Mouse (Mus musculus) hindbrain, postnatal 0 days (tissue): ENCODE data around the gene Rnf135. TPM values are rescaled to one million over a fixed set of nuclear protein-coding genes. Genes with fewer than 3 reads are reported as not detected.

Source experiments
- ATAC-seq: fragments of 200-750 bp; cut with Nextera tagmentation; 2 replicates; pipeline ENCODE4 v1.8.0; 2017; ENCODE audit warnings: mild to moderate bottlenecking, moderate TSS enrichment, moderate library complexity
- DNase-seq: peaks from one replicate; pipeline ENCODE4 v3.0.0-alpha.2; 2015; ENCODE audit warnings: low spot score
- H3K27ac ChIP-seq: fragments of 300-500 bp; sonication (generic); 2 replicates; pipeline ENCODE4 v1.5.1; 2014; ENCODE audit warnings: mild to moderate bottlenecking
- H3K27me3 ChIP-seq: fragments of 300-500 bp; sonication (generic); 2 replicates; pipeline ENCODE4 v1.6.1; 2014; ENCODE audit warnings: low read length, mixed read lengths; ENCODE audit not compliant: insufficient read depth
- H3K36me3 ChIP-seq: fragments of 300-500 bp; sonication (generic); 2 replicates; pipeline ENCODE4 v1.6.1; 2014; ENCODE audit warnings: low read length, mixed read lengths; ENCODE audit not compliant: insufficient read depth
- H3K4me1 ChIP-seq: fragments of 300-500 bp; sonication (generic); 2 replicates; pipeline ENCODE4 v1.6.1; 2014; ENCODE audit warnings: antibody characterized with exemption, low read length, mixed read lengths; ENCODE audit not compliant: insufficient read depth
- H3K4me2 ChIP-seq: fragments of 300-500 bp; sonication (generic); 2 replicates; pipeline ENCODE4 v1.6.1; 2014; ENCODE audit warnings: low read depth, mild to moderate bottlenecking, low read length, moderate library complexity, mixed read lengths
- H3K4me3 ChIP-seq: fragments of 300-500 bp; sonication (generic); 2 replicates; pipeline ENCODE4 v1.5.1; 2014; ENCODE audit warnings: low read length
- H3K9ac ChIP-seq: fragments of 300-500 bp; sonication (generic); replicated peaks from 2 replicates; pipeline ENCODE4 v1.6.1; 2014; ENCODE audit warnings: mild to moderate bottlenecking, low read length, moderate library complexity, mixed read lengths
- H3K9me3 ChIP-seq: fragments of 300-500 bp; sonication (generic); 2 replicates; pipeline ENCODE4 v1.6.1; 2016; ENCODE audit warnings: low read length, mixed read lengths
- CTCF ChIP-seq: IDR thresholded peaks from 2 replicates; pipeline ENCODE4 v1.5.1; 2016; ENCODE audit warnings: antibody characterized with exemption, control low read depth, low read depth
- WGBS: fragments of 180-500 bp; shearing (Covaris S2); extraction: QIAGEN DNeasy Blood & Tissue Kit; methylation state at CpG from one replicate; pipeline ENCODE4 v1.1.7; 2014; 5-methylcytosine and 5-hydroxymethylcytosine counted together
- polyA plus RNA-seq: library from polyadenylated mRNA; unstranded; fragments of >200 nt; fragmentation: Nextera tagmentation; extraction: Ambion mirVana; gene quantifications from 2 replicates; pipeline ENCODE4 v1.2.1, GENCODE M21; 2015
- total RNA-seq: library from RNA; depleted of rRNA; stranded (reverse); fragments of >200 nt; gene quantifications from 2 replicates; pipeline ENCODE4 v1.2.3, GENCODE M21; 2014

Rnf135 gene
- total and polyA plus RNA-seq, 2 experiments from 2014 or later = 4.7 to 5.0 TPM

DNA sequence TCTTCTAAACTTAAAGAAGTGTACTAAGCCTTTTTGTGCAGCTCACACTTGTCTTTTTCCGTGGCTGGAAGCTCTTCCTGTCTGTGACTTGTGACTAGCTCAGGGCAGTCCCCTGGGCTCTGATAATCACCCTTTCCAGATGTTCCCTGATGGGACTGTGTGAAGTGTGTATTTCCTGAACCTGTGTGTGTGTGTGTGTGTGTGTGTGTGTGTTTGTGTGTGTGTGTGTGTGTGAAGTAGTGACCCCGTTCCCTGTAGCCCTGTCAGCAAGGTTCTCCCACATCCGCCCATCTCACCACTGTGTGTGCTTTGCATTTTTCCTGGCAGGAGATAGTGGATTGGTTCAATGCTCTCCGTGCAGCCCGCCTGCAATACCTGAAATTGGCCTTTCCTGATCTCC is 13.3 kb upstream of the Rnf135 start:
- no peaks in the 10 kb centered on the region for H3K27me3 ChIP-seq
- no peak overlapping the region for H3K4me3 ChIP-seq
- no peaks in the 10 kb centered on the region for H3K9me3 ChIP-seq
- no peak for TF ChIP-seq CTCF
- ATAC-seq (no peak), DNase-seq (no peak)
- no peaks in the 10 kb centered on the region for H3K36me3 ChIP-seq
- H3K4me1 ChIP-seq = no peaks in the 10 kb centered on the region
- H3K4me2 ChIP-seq = no peak overlapping the region
- no peak overlapping the region for H3K27ac ChIP-seq
- H3K9ac ChIP-seq = no peak overlapping the region
- 76% methylated on average over 5 of the region's 5 CpGs for WGBS

DNA sequence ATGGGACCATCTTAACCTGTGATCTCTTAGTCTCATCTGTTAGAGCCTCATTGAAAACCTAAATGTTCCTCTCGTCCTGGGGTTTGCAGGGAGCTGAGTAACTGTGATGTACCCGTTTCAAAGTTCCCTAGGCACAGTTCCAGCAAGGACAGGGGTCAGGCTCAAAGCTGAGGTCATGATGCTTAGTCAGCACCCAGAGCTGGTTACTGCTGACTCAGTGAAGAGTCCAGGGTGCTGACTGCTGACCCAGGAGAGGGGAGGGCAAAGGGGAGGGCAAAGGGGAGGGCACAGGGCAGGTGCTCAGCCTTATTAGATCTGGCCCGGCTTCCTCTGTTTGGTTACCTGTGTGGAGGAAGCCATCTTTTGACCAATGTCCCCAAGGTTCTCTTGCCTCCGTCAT is 11.8 kb upstream of the Rnf135 start:
- ATAC-seq (no peak), DNase-seq (no peak)
- no peak overlapping the region for H3K9ac ChIP-seq
- WGBS = 64% methylated on average over 4 of the region's 4 CpGs
- H3K4me3 ChIP-seq = no peak overlapping the region
- H3K27ac ChIP-seq = no peak overlapping the region
- no peaks in the 10 kb centered on the region for H3K9me3 ChIP-seq
- H3K4me1 ChIP-seq = no peaks in the 10 kb centered on the region
- no peak for TF ChIP-seq CTCF
- H3K36me3 ChIP-seq = no peaks in the 10 kb centered on the region
- H3K27me3 ChIP-seq = no peaks in the 10 kb centered on the region
- H3K4me2 ChIP-seq = no peak overlapping the region

DNA sequence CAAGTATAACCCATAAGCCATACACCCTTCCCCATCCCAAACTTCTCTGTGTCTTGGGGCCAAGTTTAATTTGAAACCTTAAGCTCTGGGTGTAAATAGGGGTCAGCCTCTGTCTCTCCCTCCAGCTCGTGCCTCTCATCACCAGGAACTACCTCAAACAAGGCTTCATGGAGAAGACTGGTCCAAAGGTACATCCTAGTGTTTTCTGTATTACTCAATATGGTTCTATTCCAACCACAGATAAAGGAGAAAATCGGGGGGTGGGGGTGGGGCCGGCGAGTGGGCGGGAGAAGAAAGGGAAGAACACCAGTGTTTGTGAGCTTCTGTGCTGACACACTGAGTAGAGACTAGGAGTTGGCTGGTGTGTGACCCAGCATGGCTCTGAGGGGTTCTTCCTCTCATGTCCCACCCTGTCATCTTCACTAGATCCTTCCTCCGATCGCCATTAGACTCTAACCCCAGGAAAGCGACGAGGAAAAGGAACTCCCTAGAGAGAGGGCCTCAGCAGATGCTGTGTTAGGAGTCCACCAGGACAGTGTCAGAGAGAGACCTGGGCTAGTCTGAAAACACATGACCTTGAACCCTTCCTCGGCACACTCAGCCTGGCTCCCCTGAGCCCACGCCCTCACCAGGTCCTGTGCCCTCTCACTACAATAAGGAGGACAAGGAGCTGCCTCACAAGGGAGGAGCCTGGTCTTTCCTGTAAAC is 9.5 kb upstream of the Rnf135 start:
- H3K27me3 ChIP-seq = no peaks in the 10 kb centered on the region
- H3K4me3 ChIP-seq = no peak overlapping the region
- H3K4me2 ChIP-seq = no peak overlapping the region
- H3K36me3 ChIP-seq = no peaks in the 10 kb centered on the region
- DNase-seq (no peak), ATAC-seq (no peak)
- H3K4me1 ChIP-seq = no peaks in the 10 kb centered on the region
- no peak for TF ChIP-seq CTCF
- WGBS = 83% methylated on average over 11 of the region's 11 CpGs
- H3K9me3 ChIP-seq = no peaks in the 10 kb centered on the region
- H3K27ac ChIP-seq = no peak overlapping the region
- H3K9ac ChIP-seq = no peak overlapping the region

DNA sequence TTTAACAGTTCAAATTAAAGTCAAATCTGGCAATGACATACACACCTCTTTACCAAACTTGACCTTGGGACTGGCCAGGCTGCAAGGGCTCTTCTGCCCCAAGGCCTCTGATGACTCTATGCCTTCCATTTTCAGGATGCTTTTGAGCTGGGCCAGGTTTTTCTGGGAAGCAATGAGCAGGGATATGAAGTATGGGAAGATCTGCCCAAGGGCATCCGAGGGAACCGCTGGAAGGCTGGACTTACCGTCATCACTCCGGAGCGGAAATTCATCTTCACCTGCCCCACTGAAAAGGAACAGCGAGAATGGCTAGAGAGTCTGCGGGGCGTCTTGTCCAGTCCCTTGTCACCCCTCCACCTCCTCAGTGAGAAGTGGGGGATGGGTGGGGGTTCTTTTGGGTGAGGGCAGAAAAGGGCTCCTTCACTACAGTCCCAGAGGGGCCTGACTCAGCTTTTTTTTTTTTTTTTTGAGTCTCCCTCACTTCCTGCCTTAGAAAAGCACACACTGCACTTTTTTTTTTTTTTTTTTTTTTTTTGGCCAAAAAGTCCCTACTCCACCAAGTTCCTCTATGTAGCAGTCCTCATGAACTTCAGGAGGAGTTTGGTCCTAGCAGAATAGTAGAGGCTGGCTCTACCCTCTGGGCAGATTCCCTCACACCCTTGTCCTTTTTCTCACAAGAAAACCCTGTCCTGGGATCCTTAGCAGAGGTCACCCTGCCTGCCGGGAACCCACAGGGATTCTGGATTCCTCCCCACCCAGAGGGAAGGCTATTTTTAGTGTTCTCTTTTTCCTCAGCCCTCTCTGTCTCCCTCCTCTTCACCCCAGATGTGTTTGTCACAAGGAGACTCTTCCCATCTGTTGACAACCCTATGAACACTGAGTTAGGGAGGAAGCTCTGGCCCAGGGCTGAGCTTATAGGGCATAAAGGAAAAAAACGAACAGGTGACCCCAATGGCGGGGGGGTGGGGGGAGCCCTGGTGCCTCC is 6.4 kb upstream of the Rnf135 start:
- H3K4me3 ChIP-seq = no peak overlapping the region
- H3K4me1 ChIP-seq = no peaks in the 10 kb centered on the region
- H3K4me2 ChIP-seq = no peak overlapping the region
- no peaks in the 10 kb centered on the region for H3K36me3 ChIP-seq
- H3K27me3 ChIP-seq = no peaks in the 10 kb centered on the region
- DNase-seq (no peak), ATAC-seq (no peak)
- H3K9me3 ChIP-seq = no peaks in the 10 kb centered on the region
- 76% methylated on average over 11 of the region's 11 CpGs for WGBS
- H3K27ac ChIP-seq = no peak overlapping the region
- no peak for TF ChIP-seq CTCF
- H3K9ac ChIP-seq = no peak overlapping the region

DNA sequence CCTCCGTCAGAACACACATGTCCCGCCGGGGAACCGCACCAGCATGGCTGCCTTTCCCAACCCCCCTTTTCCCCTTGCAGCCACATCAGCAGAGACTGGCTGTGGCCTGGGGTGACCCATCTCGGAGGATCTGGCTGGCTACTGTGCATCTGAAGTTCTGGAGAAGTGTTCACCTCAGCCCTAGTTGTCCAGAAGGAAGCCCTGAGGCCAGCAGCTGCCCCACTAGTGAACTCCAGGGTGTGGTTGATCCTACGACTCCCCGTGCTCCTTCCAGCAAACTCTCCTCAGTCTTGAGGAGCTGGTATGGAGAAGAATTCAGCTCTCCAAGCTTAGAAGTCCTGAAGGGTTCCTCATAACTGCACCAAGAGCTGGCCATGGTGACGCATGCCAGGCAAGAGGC is 5.3 kb upstream of the Rnf135 start:
- ATAC-seq (no peak), DNase-seq (no peak)
- no peaks in the 10 kb centered on the region for H3K27me3 ChIP-seq
- 82% methylated on average over 8 of the region's 8 CpGs for WGBS
- H3K4me3 ChIP-seq = no peak overlapping the region
- H3K4me1 ChIP-seq = no peaks in the 10 kb centered on the region
- no peak overlapping the region for H3K9ac ChIP-seq
- no peaks in the 10 kb centered on the region for H3K36me3 ChIP-seq
- TF ChIP-seq CTCF = no peak
- no peaks in the 10 kb centered on the region for H3K9me3 ChIP-seq
- no peak overlapping the region for H3K27ac ChIP-seq
- H3K4me2 ChIP-seq = no peak overlapping the region

DNA sequence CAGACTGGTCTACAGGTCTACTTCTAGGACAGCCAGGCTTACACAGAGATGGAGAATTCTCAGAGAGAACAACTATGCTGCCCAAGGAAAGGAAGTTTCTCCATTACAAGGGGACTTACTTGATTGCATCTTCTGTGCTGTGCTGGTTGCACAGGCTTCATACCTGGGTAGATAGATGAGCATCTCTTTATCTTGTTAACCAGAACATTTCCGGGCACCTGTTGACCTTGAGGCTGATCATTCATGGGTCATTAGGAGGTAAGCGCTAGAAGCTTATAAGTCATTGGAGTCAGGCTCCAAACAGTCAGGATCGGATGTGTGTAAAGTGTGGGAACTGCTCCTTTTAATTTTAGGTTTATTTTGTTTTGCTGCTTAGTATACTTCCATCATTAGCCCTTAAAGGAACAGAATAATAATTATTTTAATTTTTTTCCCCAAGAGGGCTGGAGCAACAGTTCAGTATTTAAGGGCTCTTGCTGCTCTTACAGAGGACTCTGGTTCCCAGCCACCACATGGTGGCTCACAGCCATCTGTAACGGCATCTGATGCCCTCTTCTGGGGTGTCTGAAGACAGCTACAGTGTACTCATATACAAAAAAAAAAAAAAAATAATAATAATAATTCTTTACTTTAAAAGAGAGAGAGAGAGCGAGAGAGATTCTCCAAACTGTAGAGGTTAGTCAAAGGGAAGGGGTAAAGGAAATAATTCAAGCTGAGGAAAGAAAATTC is 2.5 kb upstream of the Rnf135 start:
- no peak for ATAC-seq
- TF ChIP-seq CTCF = no peak
- WGBS = 73% methylated on average over 5 of the region's 5 CpGs
- no peak overlapping the region for H3K27ac ChIP-seq
- no peaks in the 10 kb centered on the region for H3K36me3 ChIP-seq
- H3K9ac ChIP-seq = no peak overlapping the region
- no peak overlapping the region for H3K4me2 ChIP-seq
- H3K4me1 ChIP-seq = no peaks in the 10 kb centered on the region
- no peaks in the 10 kb centered on the region for H3K27me3 ChIP-seq
- H3K9me3 ChIP-seq = no peaks in the 10 kb centered on the region
- no peak overlapping the region for H3K4me3 ChIP-seq
- no peak for DNase-seq
